Mouse (Mus musculus) lung, postnatal 0 days (tissue): ENCODE data around the gene Pros1.

Experiments
- CTCF ChIP-seq: IDR thresholded peaks from 2 replicates; pipeline ENCODE4 v1.5.1; 2016; ENCODE audit warnings: antibody characterized with exemption, mild to moderate bottlenecking
- EP300 ChIP-seq: IDR thresholded peaks from 2 replicates; pipeline ENCODE4 v1.6.1; 2016; ENCODE audit warnings: antibody characterized with exemption, mild to moderate bottlenecking, control low read depth

GRCm38 (mm10) chr16:62814491-62814890 lies 39.6 kb upstream of the Pros1 start, which contains the start of gene Stx19:
- TF ChIP-seq CTCF (no peak), EP300 (peak; percentile 90)
